In genomic region chr6:88201926-88202700, GRCm38 (mm10) we compare ENCODE assay signal across 10 mouse cellular contexts. TPM values are rescaled to one million over a fixed set of nuclear protein-coding genes. Genes with fewer than 3 reads are reported as not detected.
DNase-seq lines count a peak whose midpoint lies in the region; ATAC-seq lines count a peak whose summit lies in the region.
"Had no signal": no experiment of that assay in that cellular context is flagged by ENCODE, and none has a peak within 500 bp of the region (broad histone marks: within the 10 kb centered on the region; RNA-seq: fewer than 3 reads in every experiment).

No protein-coding gene starts in this region.

- H3K36me3 ChIP-seq in intestine, embryonic 14.5 days (ENCODE audit: control insufficient read depth, insufficient read depth, low read length): no peaks in the 10 kb centered on the region
- no peaks in the 10 kb centered on the region for H3K36me3 ChIP-seq in intestine, embryonic 16.5 days (ENCODE audit: control insufficient read depth, insufficient read depth, low read length)
- H3K36me3 ChIP-seq in neural tube, embryonic 15.5 days: no peaks in the 10 kb centered on the region
- H3K36me3 ChIP-seq in hindbrain, embryonic 14.5 days (replicated peaks; ENCODE audit: control insufficient read depth, insufficient read depth): no peaks in the 10 kb centered on the region

- H3K4me3 ChIP-seq in intestine, embryonic 14.5 days (ENCODE audit: low read depth, low read length): no peak overlapping the region
- no peak overlapping the region for H3K4me3 ChIP-seq in intestine, embryonic 16.5 days (ENCODE audit: low read length)
- H3K4me3 ChIP-seq in neural tube, embryonic 15.5 days (replicated peaks): no peak overlapping the region
- no peak overlapping the region; the same call in 1 of the 2 replicates for H3K4me3 ChIP-seq in hindbrain, embryonic 14.5 days (replicated peaks; ENCODE audit: low read length)

- no peaks in the 10 kb centered on the region for H3K9me3 ChIP-seq in intestine, embryonic 14.5 days (ENCODE audit: control insufficient read depth, low read length)
- H3K9me3 ChIP-seq in intestine, embryonic 16.5 days (ENCODE audit: control insufficient read depth, low read length): no peaks in the 10 kb centered on the region
- no peaks in the 10 kb centered on the region for H3K9me3 ChIP-seq in neural tube, embryonic 15.5 days (replicated peaks)
- no peaks in the 10 kb centered on the region for H3K9me3 ChIP-seq in hindbrain, embryonic 14.5 days (ENCODE audit: control insufficient read depth, low read length)

- H3K27me3 ChIP-seq in intestine, embryonic 14.5 days (replicated peaks; ENCODE audit: control insufficient read depth, insufficient read depth, low read length): peaks cover 100% of the 10 kb centered on the region
- H3K27me3 ChIP-seq in intestine, embryonic 16.5 days (replicated peaks; ENCODE audit: control insufficient read depth, insufficient read depth, low read length): peaks cover 93% of the 10 kb centered on the region
- H3K27me3 ChIP-seq in neural tube, embryonic 15.5 days (replicated peaks): peaks cover 93% of the 10 kb centered on the region
- peaks cover 100% of the 10 kb centered on the region for H3K27me3 ChIP-seq in hindbrain, embryonic 14.5 days (ENCODE audit: control insufficient read depth, insufficient read depth, low read length)

- H3K4me2 ChIP-seq in intestine, embryonic 14.5 days (ENCODE audit: low read length): no peak overlapping the region
- H3K4me2 ChIP-seq in intestine, embryonic 16.5 days (ENCODE audit: low read depth, low read length): no peak overlapping the region
- H3K4me2 ChIP-seq in neural tube, embryonic 15.5 days: no peak overlapping the region
- H3K4me2 ChIP-seq in hindbrain, embryonic 14.5 days (replicated peaks): peak overlapping the region; percentile 6; the same call in 1 of the 2 replicates

- 16% methylated on average over 15 of the region's 15 CpGs for WGBS in intestine, embryonic 14.5 days
- 22% methylated on average over 15 of the region's 15 CpGs for WGBS in intestine, embryonic 16.5 days
- WGBS in neural tube, embryonic 15.5 days: 6% methylated on average over 15 of the region's 15 CpGs
- 6% methylated on average over 15 of the region's 15 CpGs for WGBS in hindbrain, embryonic 14.5 days

- peak; percentile 69 for DNase-seq in intestine, embryonic 14.5 days (ENCODE audit: low spot score)
- peak; percentile 49 for DNase-seq in neural tube, embryonic 10.5 days (ENCODE audit: extremely low spot score, low spot score)
- DNase-seq in hindbrain, embryonic 14.5 days (ENCODE audit: low spot score): no peak
- DNase-seq in testis, postnatal 14 days (ENCODE audit: low spot score): no peak

- H3K9ac ChIP-seq in intestine, embryonic 14.5 days (ENCODE audit: low read length): no peak overlapping the region
- no peak overlapping the region for H3K9ac ChIP-seq in intestine, embryonic 16.5 days (ENCODE audit: low read depth, low read length)
- no peak overlapping the region for H3K9ac ChIP-seq in neural tube, embryonic 15.5 days (replicated peaks)
- no peak overlapping the region for H3K9ac ChIP-seq in hindbrain, embryonic 14.5 days

- no peak for ATAC-seq in intestine, embryonic 14.5 days (replicated peaks; ENCODE audit: low FRiP score, low TSS enrichment, low read depth)
- ATAC-seq in intestine, embryonic 16.5 days: no peak
- ATAC-seq in neural tube, embryonic 15.5 days (ENCODE audit: low FRiP score): no peak
- ATAC-seq in hindbrain, embryonic 14.5 days (ENCODE audit: low FRiP score): no peak
- no peak for ATAC-seq in erythroblast, adult 5-6 weeks (replicated peaks; ENCODE audit: low FRiP score, poor library complexity, severe bottlenecking)

- no peak overlapping the region for H3K27ac ChIP-seq in intestine, embryonic 14.5 days (ENCODE audit: low read depth)
- H3K27ac ChIP-seq in intestine, embryonic 16.5 days (ENCODE audit: low read length): no peak overlapping the region
- H3K27ac ChIP-seq in neural tube, embryonic 15.5 days (replicated peaks): no peak overlapping the region
- no peak overlapping the region for H3K27ac ChIP-seq in hindbrain, embryonic 14.5 days

- H3K4me1 ChIP-seq in intestine, embryonic 14.5 days (replicated peaks; ENCODE audit: control insufficient read depth, insufficient read depth, low read length): peaks cover 14% of the 10 kb centered on the region
- peaks cover 27% of the 10 kb centered on the region for H3K4me1 ChIP-seq in intestine, embryonic 16.5 days (ENCODE audit: control insufficient read depth, insufficient read depth, low read length)
- peaks cover 28% of the 10 kb centered on the region for H3K4me1 ChIP-seq in neural tube, embryonic 15.5 days
- 0 out of 2 replicates have a peak, but pooled peaks cover under 1% of the 10 kb centered on the region for H3K4me1 ChIP-seq in hindbrain, embryonic 14.5 days (replicated peaks; ENCODE audit: control insufficient read depth, insufficient read depth, low read length)

RNA-seq across cellular contexts. Expression of gene Gata2, which starts 8.4 kb away (rescaled TPM):
- polyA plus RNA-seq in intestine, embryonic 14.5 days (2014; fragmentation: Nextera tagmentation; extraction: Ambion mirVana): 3.7 and 4.7 TPM in 2 replicates
- 4.2 and 4.7 TPM in 2 replicates for polyA plus RNA-seq in intestine, embryonic 16.5 days (2015; fragmentation: Nextera tagmentation; extraction: Ambion mirVana)
- polyA plus RNA-seq in neural tube, embryonic 15.5 days (2015; fragmentation: Nextera tagmentation; extraction: Ambion mirVana): 7.2 and 14.3 TPM in 2 replicates
- polyA plus RNA-seq in hindbrain, embryonic 14.5 days (2014; fragmentation: Nextera tagmentation; extraction: Ambion mirVana): 19.1 and 19.2 TPM in 2 replicates
- total RNA-seq in erythroblast, adult 5-6 weeks (2015; ENCODE audit: low replicate concordance): 3.8 and 9.4 TPM in 2 replicates
- total RNA-seq in erythroblast, adult 5-6 weeks (2017; ENCODE audit: low replicate concordance): 4.4 and 7.9 TPM in 2 replicates

RNA-seq across cellular contexts. Expression of gene Dnajb8, which starts 20.0 kb away (rescaled TPM):
- polyA plus RNA-seq in intestine, embryonic 14.5 days (2014; fragmentation: Nextera tagmentation; extraction: Ambion mirVana): not detected in 2 replicates
- polyA plus RNA-seq in intestine, embryonic 16.5 days (2015; fragmentation: Nextera tagmentation; extraction: Ambion mirVana): not detected in 2 replicates
- polyA plus RNA-seq in neural tube, embryonic 15.5 days (2015; fragmentation: Nextera tagmentation; extraction: Ambion mirVana): not detected in 2 replicates
- polyA plus RNA-seq in hindbrain, embryonic 14.5 days (2014; fragmentation: Nextera tagmentation; extraction: Ambion mirVana): not detected in 2 replicates
- total RNA-seq in erythroblast, adult 5-6 weeks (2015; ENCODE audit: low replicate concordance): not detected in 2 replicates
- not detected in 2 replicates for total RNA-seq in erythroblast, adult 5-6 weeks (2017; ENCODE audit: low replicate concordance)
- total RNA-seq: ES-E14 had no signal
- polyA plus RNA-seq: brain, embryonic 14.5 days; limb, embryonic 14.5 days had no signal

Comparison
In these comparisons a context has a peak if more than half of its experiments do, and no peak if none do; other contexts are left out.
1. DNase-seq: peak in intestine, embryonic 14.5 days (single experiment) and neural tube, embryonic 10.5 days (single experiment); none in hindbrain, embryonic 14.5 days (single experiment) and testis, postnatal 14 days (single experiment).